Mouse (Mus musculus) myocyte (in vitro differentiated cells): ENCODE results near the gene Cdk5r2. TPM values are rescaled to one million over a fixed set of nuclear protein-coding genes. Genes with fewer than 3 reads are reported as not detected.
A peak's percentile ranks its signal among the peaks of the same experiment; 100 is the strongest.

Source experiments
- H3K27me3 ChIP-seq: one replicate; pipeline ENCODE4 v1.6.1; 2011; ENCODE audit not compliant: control insufficient read depth, insufficient read depth, insufficient read length
- H3K36me3 ChIP-seq: one replicate; pipeline ENCODE4 v1.6.1; 2011; ENCODE audit not compliant: control insufficient read depth, insufficient read depth
- H3K4me2 ChIP-seq: one replicate; pipeline ENCODE4 v1.6.1; 2011; ENCODE audit warnings: low read depth, control low read depth
- H3K4me3 ChIP-seq: one replicate; pipeline ENCODE4 v1.5.1; 2011; ENCODE audit warnings: mild to moderate bottlenecking, control low read depth, moderate library complexity
- H3K79me2 ChIP-seq: one replicate; pipeline ENCODE4 v1.6.1; 2011; ENCODE audit not compliant: control insufficient read depth, insufficient read depth
- H3ac ChIP-seq: one replicate; pipeline ENCODE4 v1.6.1; 2011; ENCODE audit not compliant: control insufficient read depth, insufficient read length
- CEBPB ChIP-seq: IDR thresholded peaks from 2 replicates; pipeline ENCODE4 v1.6.1; 2011; ENCODE audit warnings: mild to moderate bottlenecking, moderate library complexity; ENCODE audit not compliant: poor library complexity, insufficient read depth, severe bottlenecking
- E2F4 ChIP-seq: IDR thresholded peaks from one replicate; pipeline ENCODE4 v1.6.1; 2011; ENCODE audit warnings: mild to moderate bottlenecking, control low read depth, moderate library complexity; ENCODE audit not compliant: insufficient read depth
- MAX ChIP-seq: IDR thresholded peaks from one replicate; pipeline ENCODE4 v1.6.1; 2011; ENCODE audit warnings: low read depth, mild to moderate bottlenecking, control low read depth
- MYOD1 ChIP-seq, 3 experiments: IDR thresholded peaks; one replicate each; pipeline ENCODE4 v1.6.1; 2011; ENCODE audit warnings: control low read depth in 2 of 3, low read depth in 2 of 3, mild to moderate bottlenecking in 2 of 3, moderate library complexity in 1 of 3; ENCODE audit not compliant: insufficient read length in 2 of 3, control insufficient read depth in 1 of 3
- MYOG ChIP-seq, 3 experiments: IDR thresholded peaks; one replicate each; pipeline ENCODE4 v1.6.1; 2011; ENCODE audit warnings: control low read depth in 2 of 3, low read depth in 2 of 3, mild to moderate bottlenecking in 2 of 3; ENCODE audit not compliant: insufficient read length in 2 of 3, control insufficient read depth in 1 of 3, insufficient read depth in 1 of 3
- POLR2A ChIP-seq: IDR thresholded peaks from one replicate; pipeline ENCODE4 v1.6.1; 2011; ENCODE audit warnings: low read depth, mild to moderate bottlenecking, control low read depth, moderate library complexity; ENCODE audit not compliant: insufficient read length
- POLR2AphosphoS2 ChIP-seq: IDR thresholded peaks from one replicate; pipeline ENCODE4 v1.6.1; 2011; ENCODE audit warnings: low read depth, control low read depth; ENCODE audit not compliant: insufficient read length
- REST ChIP-seq: IDR thresholded peaks from one replicate; pipeline ENCODE4 v1.6.1; 2011; ENCODE audit warnings: mild to moderate bottlenecking, control low read depth, moderate library complexity; ENCODE audit not compliant: insufficient read depth, insufficient read length
- SRF ChIP-seq: IDR thresholded peaks from one replicate; pipeline ENCODE4 v1.6.1; 2011; ENCODE audit warnings: low read depth; ENCODE audit not compliant: control insufficient read depth, insufficient read length
- TCF12 ChIP-seq: IDR thresholded peaks from one replicate; pipeline ENCODE4 v1.6.1; 2011; ENCODE audit warnings: mild to moderate bottlenecking, control low read depth; ENCODE audit not compliant: poor library complexity, insufficient read depth, severe bottlenecking
- TCF3 ChIP-seq: IDR thresholded peaks from one replicate; pipeline ENCODE4 v1.6.1; 2011; ENCODE audit warnings: low read depth, control low read depth; ENCODE audit not compliant: insufficient read length
- USF1 ChIP-seq: IDR thresholded peaks from one replicate; pipeline ENCODE4 v1.6.1; 2011; ENCODE audit warnings: low read depth, mild to moderate bottlenecking, control low read depth, moderate library complexity
- polyA plus RNA-seq: library from polyadenylated mRNA; unstranded; fragments of >200 nt; fragmentation: generic; extraction: Trizol; gene quantifications from one replicate; pipeline ENCODE4 v1.2.1, GENCODE M21; 2012; ENCODE audit warnings: missing spikeins

Cdk5r2 gene
- polyA plus RNA-seq, result 0.05 TPM

- H3K79me2 ChIP-seq, result no peaks in the 10 kb centered on the region
- H3K27me3 ChIP-seq, result peaks cover 87% of the 10 kb centered on the region
- no peaks in the 10 kb centered on the region for H3K36me3 ChIP-seq
- H3ac ChIP-seq, result no peak within 1 kb of the TSS
- peak within 1 kb of the TSS; percentile 49 for H3K4me2 ChIP-seq
- no peak within 1 kb of the TSS for H3K4me3 ChIP-seq
- peak in 2 of 3 experiments; percentile 53 to 71 for TF ChIP-seq MYOD1 (IDR thresholded peaks at IDR 0.05; ENCODE audit: control insufficient read depth in 1 of 3, insufficient read length in 2 of 3, low read depth in 2 of 3)
- no peak for TF ChIP-seq USF1
- peak in 2 of 3 experiments; percentile 47 to 58 for TF ChIP-seq MYOG (IDR thresholded peaks at IDR 0.05; ENCODE audit: control insufficient read depth in 1 of 3, insufficient read depth in 1 of 3, insufficient read length in 2 of 3, low read depth in 2 of 3)
- no peak for TF ChIP-seq TCF12
- TF ChIP-seq REST, result no peak
- no peak for TF ChIP-seq TCF3
- no peak for TF ChIP-seq SRF
- no peak for TF ChIP-seq E2F4
Observed at GRCm38 (mm10) chr1:74854306-74855056, at the start of gene Cdk5r2. TSS of gene Cdk5r2 (plus strand) at chr1:74854934.

- H3K4me3 ChIP-seq, result no peak overlapping the region
- H3K4me2 ChIP-seq, result no peak overlapping the region
- no peaks in the 10 kb centered on the region for H3K27me3 ChIP-seq
- no peaks in the 10 kb centered on the region for H3K36me3 ChIP-seq
- H3K79me2 ChIP-seq, result no peaks in the 10 kb centered on the region
- no peak overlapping the region for H3ac ChIP-seq
- TF ChIP-seq MYOG (IDR thresholded peaks at IDR 0.05; ENCODE audit: control insufficient read depth in 1 of 3, insufficient read depth in 1 of 3, insufficient read length in 2 of 3, low read depth in 2 of 3) (no peak), POLR2AphosphoS2 (no peak), USF1 (no peak), POLR2A (no peak), TCF12 (no peak), REST (no peak), MYOD1 (IDR thresholded peaks at IDR 0.05; ENCODE audit: control insufficient read depth in 1 of 3, insufficient read length in 2 of 3, low read depth in 2 of 3) (peak in 1 of 3 experiments; percentile 12), SRF (no peak), MAX (no peak)
Observed at GRCm38 (mm10) chr1:74805340-74805835, 49.3 kb upstream of the Cdk5r2 start.

- Histone ChIP-seq H3ac (no peak overlapping the region), H3K79me2 (no peaks in the 10 kb centered on the region), H3K4me2 (peak overlapping the region; percentile 97), H3K4me3 (no peak overlapping the region), H3K36me3 (no peaks in the 10 kb centered on the region), H3K27me3 (no peaks in the 10 kb centered on the region)
- TF ChIP-seq MAX (no peak), TCF12 (no peak), SRF (no peak), USF1 (no peak), MYOD1 (IDR thresholded peaks at IDR 0.05; ENCODE audit: control insufficient read depth in 1 of 3, insufficient read length in 2 of 3, low read depth in 2 of 3) (no peak), REST (no peak), MYOG (IDR thresholded peaks at IDR 0.05; ENCODE audit: control insufficient read depth in 1 of 3, insufficient read depth in 1 of 3, insufficient read length in 2 of 3, low read depth in 2 of 3) (no peak), CEBPB (no peak), E2F4 (no peak), POLR2A (no peak), TCF3 (no peak)
Observed at GRCm38 (mm10) chr1:74805843-74806242, 48.9 kb upstream of the Cdk5r2 start.

DNA sequence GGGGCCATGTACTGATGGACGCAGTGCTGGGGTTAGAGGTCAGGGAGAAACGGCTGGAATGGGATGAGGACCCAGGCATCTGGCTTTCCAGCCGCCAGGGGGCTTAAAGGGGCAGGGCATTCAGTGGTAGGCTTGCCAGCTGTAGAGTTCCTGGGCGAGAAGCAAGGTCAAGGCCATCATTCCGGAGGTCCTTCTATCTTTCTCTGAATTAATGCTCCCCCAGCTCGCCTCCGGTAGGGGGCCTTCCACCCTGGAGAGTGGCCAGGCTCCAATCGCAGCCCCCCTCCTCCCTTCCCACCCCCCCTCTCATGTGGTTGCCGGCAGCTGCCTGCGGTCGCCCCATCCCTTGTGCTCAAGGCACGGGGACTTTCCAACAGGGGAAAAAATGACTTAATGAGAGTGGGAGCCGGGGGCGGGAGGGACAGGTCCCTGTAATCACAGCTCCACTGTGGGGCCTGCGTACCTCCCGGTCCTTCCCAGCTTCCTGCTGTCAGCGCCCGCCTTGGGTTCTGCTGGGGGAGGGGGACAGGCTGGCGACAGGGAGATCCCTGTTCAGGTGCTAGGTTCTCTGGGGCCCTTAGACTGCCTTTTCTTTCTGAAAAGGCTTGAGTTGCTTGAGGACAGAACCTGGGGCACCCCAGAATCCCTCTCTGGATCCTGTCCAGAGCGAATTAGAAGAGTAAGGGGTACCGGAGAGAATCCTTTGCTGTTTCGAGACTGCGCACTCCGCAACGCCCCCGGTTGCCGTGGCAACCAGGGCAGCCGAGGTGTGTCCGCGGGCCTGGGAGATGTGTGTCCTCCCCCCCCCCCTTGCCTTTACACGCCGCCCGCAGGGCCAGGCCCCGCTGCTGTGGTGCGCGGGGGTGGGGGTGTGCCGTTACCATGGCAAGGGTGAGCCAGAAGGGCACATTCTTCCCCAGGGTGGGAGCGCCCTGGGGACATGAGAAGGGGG is 48.1 kb upstream of the Cdk5r2 start:
- TF ChIP-seq MAX (no peak), MYOG (IDR thresholded peaks at IDR 0.05; ENCODE audit: control insufficient read depth in 1 of 3, insufficient read depth in 1 of 3, insufficient read length in 2 of 3, low read depth in 2 of 3) (peak in 2 of 3 experiments; percentile 72 to 89), POLR2AphosphoS2 (peak; percentile 69), SRF (no peak), REST (no peak), MYOD1 (IDR thresholded peaks at IDR 0.05; ENCODE audit: control insufficient read depth in 1 of 3, insufficient read length in 2 of 3, low read depth in 2 of 3) (peak in 2 of 3 experiments; percentile 51 to 84), POLR2A (no peak), CEBPB (no peak), TCF3 (peak; percentile 10), E2F4 (no peak), TCF12 (no peak), USF1 (no peak)
- H3K27me3 ChIP-seq, result no peaks in the 10 kb centered on the region
- H3K4me3 ChIP-seq, result peak overlapping the region; percentile 8
- peak overlapping the region; percentile 97 for H3K4me2 ChIP-seq
- no peaks in the 10 kb centered on the region for H3K36me3 ChIP-seq
- no peak overlapping the region for H3ac ChIP-seq
- H3K79me2 ChIP-seq, result no peaks in the 10 kb centered on the region
